Mouse (Mus musculus) kidney, postnatal 4 days (tissue): ENCODE data around the gene Dmrtc1b.
"Not testable (repeated sequence)": the region's sequence is repeated elsewhere in the genome, so short reads cannot be mapped to it uniquely, and the experiment has no call there.

Experiments
- DNase-seq, 2 experiments: peaks; one replicate each; pipeline ENCODE4 v3.0.0; 2021; ENCODE audit warnings: mixed read lengths in 2 of 2

Dmrtc1b gene

DNA sequence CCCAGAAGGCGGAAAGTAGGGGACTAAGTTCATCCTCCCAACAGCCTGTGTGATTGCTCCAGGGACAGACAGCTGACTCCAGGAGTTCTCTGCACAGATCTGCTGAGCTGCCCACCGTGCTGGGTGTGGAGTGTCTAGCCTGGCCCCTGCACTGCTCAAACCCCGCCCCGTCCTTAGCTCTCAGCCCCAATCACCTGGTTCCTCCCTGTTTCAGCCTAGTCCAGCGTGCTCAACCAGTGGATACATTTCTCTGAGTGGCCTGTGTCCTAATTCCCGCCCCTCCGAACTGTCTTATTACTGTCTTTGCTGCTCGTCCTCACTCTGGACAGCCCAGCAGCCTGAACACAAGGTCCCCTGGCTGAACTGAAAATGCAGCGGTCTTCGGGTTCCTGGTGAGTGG is at the start of gene Dmrtc1b, which contains the start of gene Gm9112:
TSS of gene Dmrtc1b (plus strand) at position 331 of the 400 bp plus-strand sequence.
TSS of gene Gm9112 (minus strand) at position 101 of the 400 bp plus-strand sequence.
- DNase-seq, result not testable (repeated sequence)

DNA sequence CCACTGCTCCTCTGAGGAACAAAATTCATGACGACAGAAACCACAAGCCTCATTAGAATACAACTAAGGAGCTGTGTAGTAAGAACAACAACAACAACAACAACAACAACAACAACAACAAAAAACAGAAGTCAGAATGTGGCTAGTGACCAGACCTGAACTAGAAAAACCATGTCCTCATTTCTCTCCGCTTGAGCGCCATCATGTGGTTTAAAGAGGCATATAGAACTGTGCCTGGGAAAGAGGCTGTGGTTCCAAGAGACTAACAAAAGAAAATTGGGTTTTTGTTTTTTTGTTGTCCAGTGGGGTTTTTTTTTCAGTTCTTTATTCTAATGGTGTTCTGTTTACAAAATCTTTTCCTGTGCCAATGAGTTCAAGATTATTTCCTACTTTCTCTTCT is 47.0 kb upstream of the Dmrtc1b start:
- DNase-seq, result peak; percentile 10 to 11

DNA sequence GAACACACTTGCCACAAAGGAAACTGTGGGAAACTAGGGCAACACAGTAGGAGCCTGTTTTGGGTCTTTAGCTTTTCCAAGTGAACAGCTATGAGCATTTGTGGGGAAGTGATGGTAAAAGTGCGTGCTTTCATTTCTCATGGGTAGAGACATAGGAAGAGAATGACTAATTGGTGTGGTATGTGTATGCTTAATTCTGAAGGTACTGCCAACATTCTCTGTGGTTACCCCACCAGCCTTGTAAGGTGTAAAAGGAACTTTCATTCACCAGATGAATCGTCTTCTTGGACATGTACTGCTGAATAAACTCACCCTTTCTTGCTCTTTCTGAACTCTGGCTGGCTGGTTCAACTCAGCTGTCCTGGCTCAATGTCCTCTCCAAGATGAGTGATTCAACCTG is 41.0 kb upstream of the Dmrtc1b start:
- DNase-seq, result no peak

DNA sequence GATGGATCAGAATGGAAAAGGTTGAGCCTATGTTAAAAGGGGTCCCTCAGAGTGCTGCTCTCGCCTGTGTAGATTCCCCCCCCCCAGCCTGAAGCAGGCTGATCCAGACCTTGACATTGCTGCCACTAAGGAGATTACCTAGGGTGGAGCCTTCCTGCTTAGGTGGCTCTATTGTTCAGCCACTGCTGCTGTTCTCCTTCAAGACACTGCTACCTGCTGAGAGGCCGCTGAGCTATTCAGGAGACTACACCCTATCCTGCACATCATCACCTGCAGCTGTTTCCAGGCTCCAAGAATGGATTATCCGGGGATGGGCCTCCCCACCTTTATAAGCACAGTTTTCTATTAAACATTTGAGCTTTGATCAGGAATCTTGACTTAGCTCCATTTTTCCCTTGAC is 23.0 kb upstream of the Dmrtc1b start:
- DNase-seq, result not testable (repeated sequence)

DNA sequence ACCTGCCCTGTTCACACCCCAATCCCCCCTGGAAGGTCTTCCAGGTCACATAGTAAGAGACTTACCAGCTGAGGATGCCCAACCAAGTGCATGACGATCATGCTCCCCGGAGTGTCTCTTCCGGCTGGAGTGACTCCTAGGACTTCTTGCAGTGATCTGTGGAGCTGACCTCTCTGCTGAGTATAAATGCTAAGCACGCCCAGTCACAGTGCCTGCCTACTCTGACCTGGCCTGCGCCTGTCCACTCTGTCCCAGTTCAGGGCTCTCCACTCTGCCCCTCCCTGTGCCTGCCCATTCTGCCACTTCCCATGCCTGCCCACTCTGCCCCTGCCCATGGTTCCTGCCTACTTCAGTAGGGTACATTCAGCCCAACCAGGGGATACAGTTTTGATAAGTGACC is 20.8 kb upstream of the Dmrtc1b start, which contains the start of gene Gm3880:
TSS of gene Gm3880 (minus strand) at position 101 of the 400 bp plus-strand sequence.
- not testable (repeated sequence) for DNase-seq

DNA sequence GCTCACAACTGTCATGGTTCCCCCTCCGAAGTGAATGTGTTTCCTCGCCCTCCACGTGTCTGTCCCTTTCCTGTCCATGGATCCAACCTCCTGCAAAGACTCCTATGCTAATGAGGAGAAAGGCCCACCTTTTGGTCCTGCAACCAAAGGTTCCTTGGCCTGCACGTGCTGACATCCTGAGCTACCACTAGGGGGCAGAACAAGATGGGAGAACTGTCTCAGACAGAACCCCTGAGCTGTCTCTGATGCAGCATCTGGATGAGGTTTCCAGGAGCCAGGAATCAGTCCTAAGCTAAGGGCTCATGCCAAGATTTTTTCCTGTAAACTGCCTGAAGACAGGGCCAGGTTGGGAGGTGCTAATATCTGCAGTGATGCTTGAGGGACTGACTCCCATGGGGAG is 18.4 kb upstream of the Dmrtc1b start:
- DNase-seq, result peak; percentile 36 to 50

DNA sequence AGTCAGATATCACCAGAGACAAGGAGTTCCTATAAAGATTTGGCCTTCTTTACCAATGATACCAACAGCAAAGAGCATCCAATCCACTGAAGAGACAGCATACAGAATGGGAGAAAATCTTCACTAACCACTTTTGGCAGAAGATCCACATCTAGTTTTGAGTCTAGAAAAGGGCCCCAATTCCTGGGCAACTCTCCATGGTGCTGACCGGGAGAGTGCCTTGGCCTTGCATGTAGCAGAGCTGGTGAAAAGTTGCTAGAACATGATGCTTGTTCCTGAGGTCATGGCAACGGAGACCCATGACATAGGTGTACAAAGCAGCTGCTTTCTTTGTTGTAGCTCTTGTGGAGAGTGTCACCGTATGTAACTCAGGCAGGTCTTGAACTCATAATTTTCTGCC is 7.0 kb upstream of the Dmrtc1b start:
- DNase-seq, result peak; percentile 65 to 80

DNA sequence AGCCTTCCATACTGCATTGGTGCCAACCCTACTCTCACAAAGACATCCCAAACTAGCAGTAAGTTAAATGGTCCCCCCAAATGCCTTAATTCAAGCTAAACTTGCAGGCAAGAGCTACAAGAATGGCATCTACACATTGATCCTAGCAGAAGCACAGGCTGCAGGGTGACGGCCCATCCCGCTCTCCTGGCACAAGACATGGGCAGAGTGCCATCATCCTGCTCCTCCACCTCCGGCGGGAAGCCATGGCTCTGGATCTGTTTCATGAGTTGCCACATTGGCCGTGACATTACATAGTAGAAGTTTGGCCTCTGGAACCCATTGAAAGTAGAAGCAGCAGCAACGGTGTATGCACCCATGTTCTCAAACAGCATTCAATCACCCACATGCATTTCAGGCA is 16.6 kb downstream of the Dmrtc1b start:
- DNase-seq, result not testable (repeated sequence)
